Mouse (Mus musculus): Measurements from ENCODE around the gene Tmem208. TPM values are rescaled to one million over a fixed set of nuclear protein-coding genes. Genes with fewer than 3 reads are reported as not detected.

The Tmem208 gene
- polyA plus RNA-seq, 1 experiment from 2014 or later = 83.5 TPM

DNA sequence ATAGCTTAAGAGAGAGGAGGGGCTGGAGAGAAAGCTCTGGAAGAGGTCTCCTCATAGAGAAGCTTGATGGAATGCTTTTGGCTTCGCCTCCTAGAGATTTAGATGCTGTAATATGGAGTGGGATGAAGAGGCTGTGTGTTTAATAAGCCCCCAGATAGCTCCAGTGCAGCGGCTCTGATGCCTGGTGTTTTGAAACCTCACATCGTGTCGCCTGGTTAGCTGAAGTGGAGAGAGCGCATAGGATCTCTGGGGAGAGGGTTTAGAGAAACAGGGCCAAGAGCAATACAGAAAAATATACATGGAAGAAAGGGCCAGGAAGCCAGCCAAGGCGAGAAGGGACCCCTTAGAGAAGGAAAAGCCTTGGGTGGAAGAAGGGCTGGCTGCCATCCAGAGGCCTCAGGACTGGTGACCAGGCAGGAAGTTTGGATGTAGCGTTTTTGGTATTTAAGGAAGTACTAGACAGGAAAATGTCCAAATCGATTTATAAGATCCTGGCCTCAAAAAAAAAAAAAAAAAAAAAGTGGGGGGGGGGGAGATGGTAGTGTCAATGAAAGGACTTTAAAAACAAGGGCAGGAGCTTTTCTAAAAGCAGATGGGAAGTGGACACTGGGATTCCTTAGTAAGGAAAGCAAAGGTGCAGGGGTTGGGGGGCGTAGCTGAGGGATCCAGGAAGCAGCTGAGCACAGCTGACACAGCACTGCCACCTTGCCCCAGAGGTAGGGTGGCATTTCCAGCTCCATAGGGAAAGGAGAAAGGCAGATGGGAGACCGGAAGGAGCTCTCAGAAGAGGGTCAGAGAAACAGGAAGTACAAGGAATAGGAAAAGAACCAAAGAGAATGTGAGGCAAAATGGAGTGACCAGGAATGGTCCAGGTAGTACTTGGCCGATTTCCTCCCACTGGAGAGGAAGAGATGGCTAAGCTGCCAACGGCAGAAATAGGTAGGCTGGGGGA lies 35.9 kb downstream of the Tmem208 start:
- Histone ChIP-seq H3K9ac (ENCODE audit: low read depth, low read length) (no peak overlapping the region), H3K4me1 (ENCODE audit: control insufficient read depth, insufficient read depth, low read length) (no peaks in the 10 kb centered on the region; the same call in 1 of the 2 replicates), H3K27me3 (ENCODE audit: control insufficient read depth, insufficient read depth, low read length) (no peaks in the 10 kb centered on the region), H3K27ac (ENCODE audit: low read depth, low read length) (peak overlapping the region; percentile 47; the same call in 1 of the 2 replicates), H3K36me3 (ENCODE audit: control insufficient read depth, insufficient read depth, low read length) (no peaks in the 10 kb centered on the region), H3K9me3 (replicated peaks; ENCODE audit: control insufficient read depth, low read length) (no peaks in the 10 kb centered on the region), H3K4me2 (no peak overlapping the region), H3K4me3 (ENCODE audit: low read depth, low read length) (no peak overlapping the region)
- no peak for ATAC-seq (replicated peaks; ENCODE audit: insufficient number of reproducible peaks, low FRiP score, low TSS enrichment)
- WGBS (ENCODE audit: insufficient replicate concordance) = 67% methylated on average over 12 of the region's 12 CpGs

DNA sequence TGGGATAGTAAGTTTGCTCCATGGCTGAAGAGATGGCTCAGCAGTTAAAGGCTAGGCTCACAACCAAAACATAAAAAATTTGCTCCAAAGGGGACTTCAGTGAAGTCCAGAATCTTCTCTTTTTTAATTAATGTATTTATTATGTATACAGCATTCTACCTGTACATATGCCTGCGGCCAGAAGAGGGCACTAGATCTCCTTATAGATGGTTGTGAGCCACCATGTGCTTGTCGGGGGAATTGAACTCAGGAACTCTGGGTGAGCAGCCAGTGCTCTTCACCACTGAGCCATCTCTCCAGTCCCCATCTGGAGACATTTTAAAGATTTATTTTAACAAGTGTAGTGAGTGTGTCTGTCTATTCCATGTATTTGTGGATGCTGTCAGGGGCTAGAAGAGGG lies 41.0 kb downstream of the Tmem208 start:
- Histone ChIP-seq H3K4me1 (ENCODE audit: control insufficient read depth, insufficient read depth, low read length) (0 out of 2 replicates have a peak, but pooled peaks cover 2% of the 10 kb centered on the region), H3K27ac (ENCODE audit: low read depth, low read length) (no peak overlapping the region), H3K27me3 (ENCODE audit: control insufficient read depth, insufficient read depth, low read length) (no peaks in the 10 kb centered on the region), H3K36me3 (ENCODE audit: control insufficient read depth, insufficient read depth, low read length) (no peaks in the 10 kb centered on the region), H3K9me3 (replicated peaks; ENCODE audit: control insufficient read depth, low read length) (no peaks in the 10 kb centered on the region), H3K4me3 (ENCODE audit: low read depth, low read length) (no peak overlapping the region), H3K4me2 (no peak overlapping the region), H3K9ac (ENCODE audit: low read depth, low read length) (no peak overlapping the region)
- no peak for ATAC-seq (replicated peaks; ENCODE audit: insufficient number of reproducible peaks, low FRiP score, low TSS enrichment)
- WGBS (ENCODE audit: insufficient replicate concordance) = 71% methylated on average over 2 of the region's 2 CpGs

DNA sequence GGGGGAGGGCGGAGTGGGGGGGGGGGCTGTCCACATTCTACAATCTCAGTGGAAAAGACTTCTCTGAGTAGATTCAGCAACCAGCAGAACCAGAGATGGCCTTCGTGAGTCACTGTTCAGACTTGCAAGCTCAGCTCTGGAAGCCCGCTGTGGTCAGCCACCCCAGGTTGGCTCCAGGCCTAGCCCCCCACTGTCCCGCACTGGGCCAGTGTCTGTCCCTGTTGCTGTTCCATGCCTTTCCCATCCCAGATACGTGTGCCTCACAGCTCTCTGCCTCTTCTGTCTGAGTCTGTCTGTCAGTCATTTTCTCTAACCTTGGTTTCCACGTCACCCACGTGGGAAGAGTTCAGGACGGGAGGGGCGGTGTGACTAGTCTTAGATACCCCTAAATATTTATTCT lies 46.3 kb downstream of the Tmem208 start:
- WGBS (ENCODE audit: insufficient replicate concordance) = 73% methylated on average over 9 of the region's 9 CpGs
- Histone ChIP-seq H3K4me3 (ENCODE audit: low read depth, low read length) (no peak overlapping the region), H3K4me1 (ENCODE audit: control insufficient read depth, insufficient read depth, low read length) (0 out of 2 replicates have a peak, but pooled peaks cover 2% of the 10 kb centered on the region), H3K4me2 (no peak overlapping the region), H3K9ac (ENCODE audit: low read depth, low read length) (no peak overlapping the region), H3K9me3 (replicated peaks; ENCODE audit: control insufficient read depth, low read length) (no peaks in the 10 kb centered on the region), H3K36me3 (ENCODE audit: control insufficient read depth, insufficient read depth, low read length) (no peaks in the 10 kb centered on the region), H3K27ac (ENCODE audit: low read depth, low read length) (no peak overlapping the region), H3K27me3 (ENCODE audit: control insufficient read depth, insufficient read depth, low read length) (peaks cover 3% of the 10 kb centered on the region; the same call in 1 of the 2 replicates)
- no peak for ATAC-seq (replicated peaks; ENCODE audit: insufficient number of reproducible peaks, low FRiP score, low TSS enrichment)

DNA sequence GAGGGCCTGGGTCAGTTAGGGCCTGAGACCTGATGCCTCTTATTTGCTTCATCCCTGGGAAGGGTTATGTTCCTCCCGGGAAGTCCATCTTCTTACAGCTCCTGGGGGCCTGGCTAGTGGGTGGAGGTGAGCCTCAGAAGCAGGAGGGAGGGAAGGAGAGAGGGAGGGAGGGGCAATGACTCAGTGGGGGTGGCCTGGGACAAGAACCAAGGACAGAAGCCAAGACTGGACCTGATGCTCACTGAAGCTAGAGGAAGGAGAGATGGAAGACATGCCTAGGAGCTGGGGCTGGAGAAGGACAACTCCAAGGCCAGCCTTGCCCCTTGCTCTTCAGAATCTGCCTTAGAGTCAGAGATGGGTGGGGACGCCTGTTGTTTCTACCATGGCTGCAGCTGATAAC lies 46.9 kb downstream of the Tmem208 start, which contains the start of gene Plekhg4:
Gene Plekhg4, plus strand, starts transcription at position 243 of the 400 bp plus-strand sequence.
- no peak for ATAC-seq (replicated peaks; ENCODE audit: insufficient number of reproducible peaks, low FRiP score, low TSS enrichment)
- Histone ChIP-seq H3K9ac (ENCODE audit: low read depth, low read length) (no peak within 1 kb of the TSS), H3K4me2 (no peak within 1 kb of the TSS), H3K4me1 (ENCODE audit: control insufficient read depth, insufficient read depth, low read length) (0 out of 2 replicates have a peak, but pooled peaks cover 2% of the 10 kb centered on the region), H3K27ac (ENCODE audit: low read depth, low read length) (no peak within 1 kb of the TSS), H3K36me3 (ENCODE audit: control insufficient read depth, insufficient read depth, low read length) (no peaks in the 10 kb centered on the region), H3K9me3 (replicated peaks; ENCODE audit: control insufficient read depth, low read length) (no peaks in the 10 kb centered on the region), H3K27me3 (ENCODE audit: control insufficient read depth, insufficient read depth, low read length) (peaks cover 4% of the 10 kb centered on the region; the same call in 1 of the 2 replicates), H3K4me3 (ENCODE audit: low read depth, low read length) (no peak within 1 kb of the TSS)
- 44% methylated on average over 2 of the region's 2 CpGs for WGBS (ENCODE audit: insufficient replicate concordance)

DNA sequence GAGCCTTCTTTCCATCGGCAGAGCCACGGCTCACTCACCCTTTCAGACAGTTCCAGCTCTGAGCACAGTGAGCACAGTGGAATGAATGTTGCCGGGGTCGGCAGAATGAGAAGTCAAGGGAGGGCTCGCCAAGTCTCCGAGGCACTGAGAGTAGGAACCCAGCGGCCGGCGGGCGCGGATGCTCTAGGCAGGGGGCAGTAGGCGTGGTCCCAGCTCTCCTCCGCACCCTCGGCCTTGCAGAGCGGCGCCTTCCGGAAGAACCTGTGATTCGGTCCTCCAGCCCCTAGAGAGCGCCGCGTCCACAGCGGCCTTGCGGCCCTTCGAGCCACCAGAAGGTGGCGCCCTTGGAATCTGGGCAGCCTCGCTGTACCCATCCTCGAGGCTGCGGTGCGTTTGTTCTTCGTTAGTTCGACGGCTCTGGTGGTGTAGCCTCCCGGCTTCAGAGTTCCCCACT lies 48.4 kb downstream of the Tmem208 start:
- 26% methylated on average over 33 of the region's 33 CpGs for WGBS (ENCODE audit: insufficient replicate concordance)
- peak overlapping the region; percentile 57 for H3K4me2 ChIP-seq
- no peak for ATAC-seq (replicated peaks; ENCODE audit: insufficient number of reproducible peaks, low FRiP score, low TSS enrichment)
- no peaks in the 10 kb centered on the region for H3K9me3 ChIP-seq (replicated peaks; ENCODE audit: control insufficient read depth, low read length)
- peaks cover 7% of the 10 kb centered on the region; the same call in 1 of the 2 replicates for H3K27me3 ChIP-seq (ENCODE audit: control insufficient read depth, insufficient read depth, low read length)
- no peaks in the 10 kb centered on the region for H3K36me3 ChIP-seq (ENCODE audit: control insufficient read depth, insufficient read depth, low read length)
- no peak overlapping the region for H3K9ac ChIP-seq (ENCODE audit: low read depth, low read length)
- H3K4me1 ChIP-seq (ENCODE audit: control insufficient read depth, insufficient read depth, low read length) = peaks cover 5% of the 10 kb centered on the region
- H3K27ac ChIP-seq (ENCODE audit: low read depth, low read length) = no peak overlapping the region
- peak overlapping the region; percentile 11; the same call in 1 of the 2 replicates for H3K4me3 ChIP-seq (ENCODE audit: low read depth, low read length)

DNA sequence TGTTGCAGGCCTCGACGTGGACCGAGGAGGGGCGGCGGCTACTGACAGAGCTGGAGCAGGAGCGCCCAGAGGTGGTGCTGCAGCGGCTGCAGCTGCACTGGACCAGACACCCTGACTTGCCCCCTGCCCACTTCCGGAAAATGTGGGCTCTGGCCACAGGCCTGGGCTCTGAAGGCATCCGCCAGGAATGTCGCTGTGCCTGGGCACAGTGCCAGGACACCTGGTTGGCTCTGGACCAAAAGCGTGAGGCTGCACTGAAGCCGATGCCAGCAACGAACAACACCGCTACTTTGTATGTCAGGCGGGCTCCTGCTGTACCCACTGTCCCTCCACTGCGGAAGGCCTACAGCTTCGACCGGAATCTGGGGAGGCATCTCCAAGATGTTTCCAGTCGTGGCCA lies 52.5 kb downstream of the Tmem208 start:
- 55% methylated on average over 19 of the region's 19 CpGs for WGBS (ENCODE audit: insufficient replicate concordance)
- Histone ChIP-seq H3K9ac (ENCODE audit: low read depth, low read length) (no peak overlapping the region), H3K4me2 (no peak overlapping the region), H3K27ac (ENCODE audit: low read depth, low read length) (no peak overlapping the region), H3K9me3 (replicated peaks; ENCODE audit: control insufficient read depth, low read length) (no peaks in the 10 kb centered on the region), H3K4me3 (ENCODE audit: low read depth, low read length) (no peak overlapping the region), H3K36me3 (ENCODE audit: control insufficient read depth, insufficient read depth, low read length) (no peaks in the 10 kb centered on the region), H3K27me3 (ENCODE audit: control insufficient read depth, insufficient read depth, low read length) (peaks cover 7% of the 10 kb centered on the region; the same call in 1 of the 2 replicates), H3K4me1 (ENCODE audit: control insufficient read depth, insufficient read depth, low read length) (peaks cover 5% of the 10 kb centered on the region)
- no peak for ATAC-seq (replicated peaks; ENCODE audit: insufficient number of reproducible peaks, low FRiP score, low TSS enrichment)

DNA sequence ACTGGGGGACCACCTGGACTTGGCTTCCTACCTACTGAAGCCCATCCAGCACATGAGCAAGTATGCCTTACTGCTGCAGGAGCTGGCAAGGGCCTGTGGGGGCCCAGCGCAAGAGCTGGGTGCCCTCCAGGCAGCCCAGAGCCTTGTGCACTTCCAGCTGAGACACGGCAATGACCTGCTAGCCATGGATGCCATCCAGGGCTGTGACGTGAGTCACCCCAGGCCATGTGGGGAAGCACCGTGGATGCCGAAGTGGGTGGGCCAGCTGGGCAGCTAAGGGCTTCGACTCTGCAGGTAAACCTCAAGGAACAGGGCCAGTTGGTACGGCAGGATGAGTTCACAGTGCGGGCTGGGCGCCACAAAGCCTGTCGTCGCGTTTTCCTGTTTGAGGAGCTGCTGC lies 54.2 kb downstream of the Tmem208 start:
- H3K27me3 ChIP-seq (ENCODE audit: control insufficient read depth, insufficient read depth, low read length) = peaks cover 7% of the 10 kb centered on the region; the same call in 1 of the 2 replicates
- peaks cover 5% of the 10 kb centered on the region for H3K4me1 ChIP-seq (ENCODE audit: control insufficient read depth, insufficient read depth, low read length)
- no peak overlapping the region for H3K4me3 ChIP-seq (ENCODE audit: low read depth, low read length)
- WGBS (ENCODE audit: insufficient replicate concordance) = 78% methylated on average over 12 of the region's 12 CpGs
- ATAC-seq (replicated peaks; ENCODE audit: insufficient number of reproducible peaks, low FRiP score, low TSS enrichment) = no peak
- H3K9me3 ChIP-seq (replicated peaks; ENCODE audit: control insufficient read depth, low read length) = no peaks in the 10 kb centered on the region
- H3K9ac ChIP-seq (ENCODE audit: low read depth, low read length) = no peak overlapping the region
- H3K27ac ChIP-seq (ENCODE audit: low read depth, low read length) = no peak overlapping the region
- no peak overlapping the region for H3K4me2 ChIP-seq
- no peaks in the 10 kb centered on the region for H3K36me3 ChIP-seq (ENCODE audit: control insufficient read depth, insufficient read depth, low read length)

DNA sequence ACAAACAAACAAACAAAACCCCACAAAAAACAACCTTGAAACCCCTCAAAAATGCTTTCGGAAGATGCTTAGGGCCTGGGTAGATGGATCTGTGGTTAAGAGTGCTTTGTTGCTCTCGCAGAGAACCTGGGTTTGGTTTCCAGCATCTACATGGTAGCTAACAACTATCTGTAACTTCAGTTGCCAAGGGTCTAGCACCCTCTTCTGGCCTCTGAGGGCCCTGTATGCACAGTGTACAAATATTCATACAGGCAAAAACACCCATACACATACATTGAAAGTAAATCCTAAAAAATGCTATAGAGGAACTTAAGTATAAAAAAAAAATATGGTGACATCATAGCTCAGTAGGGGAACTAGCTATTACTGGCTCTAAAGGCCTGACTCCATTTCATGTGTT lies 57.9 kb downstream of the Tmem208 start:
- H3K27ac ChIP-seq (ENCODE audit: low read depth, low read length) = no peak overlapping the region
- no peaks in the 10 kb centered on the region for H3K36me3 ChIP-seq (ENCODE audit: control insufficient read depth, insufficient read depth, low read length)
- H3K9me3 ChIP-seq (replicated peaks; ENCODE audit: control insufficient read depth, low read length) = no peaks in the 10 kb centered on the region
- whole genome bisulfite sequencing (ENCODE audit: insufficient replicate concordance) = 87% methylated on average over 2 of the region's 2 CpGs
- H3K4me3 ChIP-seq (ENCODE audit: low read depth, low read length) = no peak overlapping the region
- no peaks in the 10 kb centered on the region for H3K27me3 ChIP-seq (ENCODE audit: control insufficient read depth, insufficient read depth, low read length)
- ATAC-seq (replicated peaks; ENCODE audit: insufficient number of reproducible peaks, low FRiP score, low TSS enrichment) = no peak
- H3K4me2 ChIP-seq = no peak overlapping the region
- no peak overlapping the region for H3K9ac ChIP-seq (ENCODE audit: low read depth, low read length)
- H3K4me1 ChIP-seq (ENCODE audit: control insufficient read depth, insufficient read depth, low read length) = peaks cover 7% of the 10 kb centered on the region

All from heart, embryonic 11.5 days (tissue).